Mouse (Mus musculus) kidney, postnatal 0 days (tissue): Measurements from ENCODE around the gene Eif3c. TPM values are rescaled to one million over a fixed set of nuclear protein-coding genes. Genes with fewer than 3 reads are reported as not detected.

ENCODE experiments used
- ATAC-seq: fragments of 200-750 bp; cut with Nextera tagmentation; replicated peaks from 2 replicates; pipeline ENCODE4 v1.8.0; 2017; ENCODE audit warnings: low read depth, moderate number of reproducible peaks, moderate TSS enrichment, moderate library complexity; ENCODE audit not compliant: low FRiP score
- DNase-seq: peaks from one replicate; pipeline ENCODE4 v3.0.0-alpha.2; 2016; ENCODE audit warnings: low spot score
- H3K27ac ChIP-seq: fragments of 300-500 bp; sonication (generic); 2 replicates; pipeline ENCODE4 v1.5.1; 2014; ENCODE audit warnings: mild to moderate bottlenecking
- H3K27me3 ChIP-seq: fragments of 300-500 bp; sonication (generic); 2 replicates; pipeline ENCODE4 v1.6.1; 2014; ENCODE audit warnings: low read length, mixed read lengths; ENCODE audit not compliant: insufficient read depth
- H3K36me3 ChIP-seq: fragments of 300-500 bp; sonication (generic); 2 replicates; pipeline ENCODE4 v1.6.1; 2014; ENCODE audit warnings: low read length, mixed read lengths; ENCODE audit not compliant: insufficient read depth
- H3K4me1 ChIP-seq: fragments of 300-500 bp; sonication (generic); replicated peaks from 2 replicates; pipeline ENCODE4 v1.6.1; 2014; ENCODE audit warnings: antibody characterized with exemption, low read length, mixed read lengths; ENCODE audit not compliant: insufficient read depth
- H3K4me2 ChIP-seq: fragments of 300-500 bp; sonication (generic); 2 replicates; pipeline ENCODE4 v1.6.1; 2014; ENCODE audit warnings: mild to moderate bottlenecking, low read length, moderate library complexity, mixed read lengths
- H3K4me3 ChIP-seq: fragments of 300-500 bp; sonication (generic); replicated peaks from 2 replicates; pipeline ENCODE4 v1.5.1; 2014; ENCODE audit warnings: low read depth, low read length
- H3K9ac ChIP-seq: fragments of 300-500 bp; sonication (generic); 2 replicates; pipeline ENCODE4 v1.6.1; 2014; ENCODE audit warnings: low read depth, low read length
- H3K9me3 ChIP-seq: fragments of 300-500 bp; sonication (generic); replicated peaks from 2 replicates; pipeline ENCODE4 v1.6.1; 2016; ENCODE audit warnings: low read length, inconsistent platforms, mixed read lengths
- CTCF ChIP-seq: IDR thresholded peaks from 2 replicates; pipeline ENCODE4 v1.5.1; 2016; ENCODE audit warnings: antibody characterized with exemption, low read depth, mild to moderate bottlenecking, moderate library complexity
- WGBS: fragments of 180-500 bp; shearing (Covaris S2); extraction: QIAGEN DNeasy Blood & Tissue Kit; methylation state at CpG from one replicate; pipeline ENCODE4 v1.1.7; 2014; 5-methylcytosine and 5-hydroxymethylcytosine counted together
- microRNA-seq: library from miRNA; unstranded; fragments of <30 nt; microRNA quantifications from one replicate; pipeline ENCODE4, GENCODE M21; 2016
- polyA plus RNA-seq: library from polyadenylated mRNA; unstranded; fragments of >200 nt; fragmentation: Nextera tagmentation; extraction: Ambion mirVana; gene quantifications from 2 replicates; pipeline ENCODE4 v1.2.1, GENCODE M21; 2015

Gene Eif3c
- polyA plus RNA-seq, 1 experiment from 2014 or later: 217 TPM

- Histone ChIP-seq H3K4me3 (no peak overlapping the region), H3K27ac (no peak overlapping the region), H3K9ac (no peak overlapping the region), H3K27me3 (no peaks in the 10 kb centered on the region), H3K36me3 (peaks cover 90% of the 10 kb centered on the region), H3K4me1 (peaks cover 3% of the 10 kb centered on the region; the same call in 1 of the 2 replicates), H3K4me2 (no peak overlapping the region), H3K9me3 (no peaks in the 10 kb centered on the region)
- WGBS: 84% methylated on average over 5 of the region's 5 CpGs
- DNase-seq: no peak
- TF ChIP-seq CTCF: no peak
- no peak for ATAC-seq
These were observed 69.7 kb downstream of the Eif3c start for GRCm38 (mm10) chr7:126496475-126496874.

Small RNA genes within 50 kb of the gene (microRNA-seq; reads per million reads assigned to microRNA genes)
- 1.2 reads per million for gene Mir7059

Other genes with a start within 250 kb of the Eif3c start
- gene Lat, start 196.8 kb downstream of the Eif3c start, polyA plus RNA-seq: 0.93 and 1.1 TPM in 2 replicates
- gene Spns1, start 189.0 kb downstream of the Eif3c start, polyA plus RNA-seq: 57.6 and 62.8 TPM in 2 replicates
- gene Nfatc2ip, start 169.7 kb downstream of the Eif3c start, polyA plus RNA-seq: 2.0 and 2.5 TPM in 2 replicates
- 0.10 and 0.16 TPM in 2 replicates for gene Cd19, start 151.5 kb downstream of the Eif3c start, polyA plus RNA-seq
- 29.7 and 31.7 TPM in 2 replicates for gene Rabep2, start 137.7 kb downstream of the Eif3c start, polyA plus RNA-seq
- gene Atp2a1, start 103.3 kb downstream of the Eif3c start, polyA plus RNA-seq: 0.45 and 0.71 TPM in 2 replicates
- 44.1 and 44.8 TPM in 2 replicates for gene Sh2b1, start 91.0 kb downstream of the Eif3c start, polyA plus RNA-seq
- 117 and 134 TPM in 2 replicates for gene Tufm, start 79.0 kb downstream of the Eif3c start, polyA plus RNA-seq
- gene Atxn2l, start 63.0 kb downstream of the Eif3c start, polyA plus RNA-seq: 30.2 and 30.3 TPM in 2 replicates
- gene Apobr, start 18.5 kb upstream of the Eif3c start, polyA plus RNA-seq: 1.2 and 1.3 TPM in 2 replicates
- gene Cln3, start 19.4 kb upstream of the Eif3c start, polyA plus RNA-seq: 34.4 and 36.9 TPM in 2 replicates
- gene Il27, start 28.5 kb upstream of the Eif3c start, polyA plus RNA-seq: not detected in 2 replicates
- 24.5 and 24.8 TPM in 2 replicates for gene Nupr1, start 64.5 kb upstream of the Eif3c start, polyA plus RNA-seq
- 37.8 and 38.6 TPM in 2 replicates for gene Sgf29, start 82.9 kb upstream of the Eif3c start, polyA plus RNA-seq
- gene Sult1a1, start 110.0 kb upstream of the Eif3c start, polyA plus RNA-seq: 13.4 and 17.3 TPM in 2 replicates
- 140 and 145 TPM in 2 replicates for gene Bola2, start 129.0 kb upstream of the Eif3c start, polyA plus RNA-seq
- gene Slx1b, start 129.4 kb upstream of the Eif3c start, polyA plus RNA-seq: 7.1 and 9.0 TPM in 2 replicates
- gene Coro1a, start 141.4 kb upstream of the Eif3c start, polyA plus RNA-seq: 13.1 and 14.6 TPM in 2 replicates
- 63.0 and 66.1 TPM in 2 replicates for gene Mapk3, start 193.2 kb upstream of the Eif3c start, polyA plus RNA-seq
- gene Gdpd3, start 199.9 kb upstream of the Eif3c start, polyA plus RNA-seq: 3.7 and 6.4 TPM in 2 replicates
- 158 and 188 TPM in 2 replicates for gene Ypel3, start 210.5 kb upstream of the Eif3c start, polyA plus RNA-seq
- 0.21 and 0.26 TPM in 2 replicates for gene Tbx6, start 215.1 kb upstream of the Eif3c start, polyA plus RNA-seq
- 189 and 192 TPM in 2 replicates for gene Ppp4c, start 226.1 kb upstream of the Eif3c start, polyA plus RNA-seq
- 0.11 and 0.14 TPM in 2 replicates for gene Fam57b, start 231.3 kb upstream of the Eif3c start, polyA plus RNA-seq